Mouse (Mus musculus) liver, adult 2 months (tissue): ENCODE data around the gene Skor1.

Experiments used
- CTCF ChIP-seq: fragments of 200-500 bp; IDR thresholded peaks from 2 replicates; pipeline ENCODE4 v1.5.1; 2011; ENCODE audit warnings: low read depth, low read length, control low read depth
- POLR2A ChIP-seq: fragments of 200-500 bp; IDR thresholded peaks from 2 replicates; pipeline ENCODE4 v1.6.1; 2011; ENCODE audit warnings: low read length, control low read depth; ENCODE audit not compliant: insufficient read depth; ENCODE audit errors: extremely low read depth

GRCm38 (mm10) chr9:63118385-63118784 is 30.4 kb downstream of the Skor1 start:
- TF ChIP-seq CTCF (no peak), POLR2A (no peak)
